Mouse (Mus musculus) hindbrain, embryonic 14.5 days (tissue): ENCODE results near the gene Kcnh7. TPM values are rescaled to one million over a fixed set of nuclear protein-coding genes. Genes with fewer than 3 reads are reported as not detected.
"Not testable (repeated sequence)": the region's sequence is repeated elsewhere in the genome, so short reads cannot be mapped to it uniquely, and the experiment has no call there.

Experiments used
- ATAC-seq: fragments of 200-750 bp; cut with Nextera tagmentation; 2 replicates; pipeline ENCODE4 v1.8.0; 2017; ENCODE audit warnings: moderate number of reproducible peaks, mild to moderate bottlenecking, moderate TSS enrichment, moderate library complexity; ENCODE audit not compliant: low FRiP score
- DNase-seq: peaks from one replicate; pipeline ENCODE4 v3.0.0-alpha.2; 2015; ENCODE audit warnings: low spot score
- H3K27ac ChIP-seq: fragments of 300-500 bp; sonication (generic); 2 replicates; pipeline ENCODE4 v1.5.1; 2014; ENCODE audit warnings: mild to moderate bottlenecking, moderate library complexity
- H3K27me3 ChIP-seq: fragments of 300-500 bp; sonication (generic); 2 replicates; pipeline ENCODE4 v1.6.1; 2014; ENCODE audit warnings: mild to moderate bottlenecking, low read length, mixed read lengths; ENCODE audit not compliant: control insufficient read depth, insufficient read depth
- H3K36me3 ChIP-seq: fragments of 300-500 bp; sonication (generic); replicated peaks from 2 replicates; pipeline ENCODE4 v1.6.1; 2014; ENCODE audit not compliant: control insufficient read depth, insufficient read depth
- H3K4me1 ChIP-seq: fragments of 300-500 bp; sonication (generic); replicated peaks from 2 replicates; pipeline ENCODE4 v1.6.1; 2014; ENCODE audit warnings: antibody characterized with exemption, low read length, mixed read lengths; ENCODE audit not compliant: control insufficient read depth, insufficient read depth
- H3K4me2 ChIP-seq: fragments of 300-500 bp; sonication (generic); replicated peaks from 2 replicates; pipeline ENCODE4 v1.6.1; 2014; ENCODE audit warnings: mild to moderate bottlenecking, moderate library complexity
- H3K4me3 ChIP-seq: fragments of 300-500 bp; sonication (generic); replicated peaks from 2 replicates; pipeline ENCODE4 v1.5.1; 2014; ENCODE audit warnings: mild to moderate bottlenecking, low read length
- H3K9ac ChIP-seq: fragments of 300-500 bp; sonication (generic); 2 replicates; pipeline ENCODE4 v1.6.1; 2014
- H3K9me3 ChIP-seq: fragments of 300-500 bp; sonication (generic); 2 replicates; pipeline ENCODE4 v1.6.1; 2016; ENCODE audit warnings: low read length; ENCODE audit not compliant: control insufficient read depth
- WGBS: fragments of 180-500 bp; shearing (Covaris S2); extraction: QIAGEN DNeasy Blood & Tissue Kit; methylation state at CpG from one replicate; pipeline ENCODE4 v1.1.7; 2014; 5-methylcytosine and 5-hydroxymethylcytosine counted together
- polyA plus RNA-seq: library from polyadenylated mRNA; unstranded; fragments of >200 nt; fragmentation: Nextera tagmentation; extraction: Ambion mirVana; gene quantifications from 2 replicates; pipeline ENCODE4 v1.2.1, GENCODE M21; 2014

Gene Kcnh7
- polyA plus RNA-seq, 1 experiment from 2014 or later: 11.4 TPM

GRCm38 (mm10) chr2:62784460-62785038, 399.5 kb downstream of the Kcnh7 start:
- ATAC-seq: no peak
- no peak for DNase-seq
- Histone ChIP-seq H3K4me1 (no peaks in the 10 kb centered on the region), H3K4me2 (no peak overlapping the region), H3K36me3 (no peaks in the 10 kb centered on the region), H3K9ac (no peak overlapping the region), H3K9me3 (no peaks in the 10 kb centered on the region), H3K27me3 (no peaks in the 10 kb centered on the region), H3K27ac (no peak overlapping the region), H3K4me3 (no peak overlapping the region)
- whole genome bisulfite sequencing: 77% methylated on average over 2 of the region's 2 CpGs

- ATAC-seq (no peak; the same call in 1 of the 2 replicates), DNase-seq (no peak)
- WGBS: 83% methylated on average over 2 of the region's 2 CpGs
Observed at GRCm38 (mm10) chr2:62746256-62746655, 437.8 kb downstream of the Kcnh7 start.

GRCm38 (mm10) chr2:62743098-62743497, 441.0 kb downstream of the Kcnh7 start:
- H3K27me3 ChIP-seq: no peaks in the 10 kb centered on the region
- 82% methylated on average over 2 of the region's 2 CpGs for WGBS
- H3K9me3 ChIP-seq: no peaks in the 10 kb centered on the region
- H3K4me1 ChIP-seq: no peaks in the 10 kb centered on the region
- H3K36me3 ChIP-seq: no peaks in the 10 kb centered on the region
- no peak overlapping the region for H3K4me2 ChIP-seq
- H3K9ac ChIP-seq: no peak overlapping the region
- ATAC-seq (no peak), DNase-seq (no peak)
- H3K27ac ChIP-seq: no peak overlapping the region
- no peak overlapping the region for H3K4me3 ChIP-seq

More at GRCm38 (mm10) chr2:62746256-62746655, 437.8 kb downstream of the Kcnh7 start:
- Histone ChIP-seq H3K4me2 (no peak overlapping the region), H3K9ac (no peak overlapping the region), H3K4me3 (no peak overlapping the region), H3K36me3 (no peaks in the 10 kb centered on the region), H3K4me1 (no peaks in the 10 kb centered on the region), H3K27ac (no peak overlapping the region), H3K9me3 (no peaks in the 10 kb centered on the region), H3K27me3 (no peaks in the 10 kb centered on the region)

- no peak for ATAC-seq
- no peak overlapping the region for H3K4me3 ChIP-seq
- H3K4me1 ChIP-seq: no peaks in the 10 kb centered on the region
Observed at GRCm38 (mm10) chr2:62730671-62731070, 453.4 kb downstream of the Kcnh7 start.

DNA sequence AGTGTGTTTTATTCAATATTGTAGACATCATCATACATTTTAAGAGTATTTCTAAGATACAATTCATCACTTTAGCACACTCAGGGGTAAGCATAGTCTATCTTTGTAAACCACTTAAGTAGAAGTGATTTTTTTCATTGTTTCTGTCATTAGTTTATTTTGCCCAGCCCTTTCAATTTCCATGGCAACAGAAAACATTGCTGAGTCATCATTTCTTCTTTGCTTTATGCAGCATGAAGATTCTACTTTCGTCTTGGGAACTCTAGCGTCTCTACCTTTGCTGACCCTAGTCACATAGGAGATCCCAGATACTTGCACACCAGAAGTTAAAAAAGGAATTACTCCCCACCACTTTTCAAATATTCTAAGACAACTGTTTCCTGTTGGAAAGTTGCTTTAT, 456.4 kb downstream of the Kcnh7 start:
- 93% methylated on average over 2 of the region's 2 CpGs for WGBS
- DNase-seq: no peak
- Histone ChIP-seq H3K4me2 (no peak overlapping the region), H3K27me3 (no peaks in the 10 kb centered on the region), H3K36me3 (no peaks in the 10 kb centered on the region), H3K9me3 (no peaks in the 10 kb centered on the region), H3K27ac (no peak overlapping the region), H3K4me3 (no peak overlapping the region), H3K4me1 (no peaks in the 10 kb centered on the region), H3K9ac (no peak overlapping the region)
- no peak for ATAC-seq

More at GRCm38 (mm10) chr2:62730671-62731070, 453.4 kb downstream of the Kcnh7 start:
- Histone ChIP-seq H3K27me3 (no peaks in the 10 kb centered on the region), H3K27ac (no peak overlapping the region), H3K36me3 (no peaks in the 10 kb centered on the region), H3K9ac (no peak overlapping the region), H3K9me3 (no peaks in the 10 kb centered on the region), H3K4me2 (no peak overlapping the region)
- DNase-seq: no peak
- 81% methylated on average over 1 of the region's 1 CpGs for WGBS

GRCm38 (mm10) chr2:62725946-62726345, 458.1 kb downstream of the Kcnh7 start:
- DNase-seq (no peak), ATAC-seq (no peak)
- Histone ChIP-seq H3K9me3 (no peaks in the 10 kb centered on the region), H3K4me2 (no peak overlapping the region), H3K27ac (no peak overlapping the region), H3K27me3 (no peaks in the 10 kb centered on the region), H3K4me1 (no peaks in the 10 kb centered on the region), H3K4me3 (no peak overlapping the region), H3K36me3 (no peaks in the 10 kb centered on the region), H3K9ac (no peak overlapping the region)
- 58% methylated on average over 1 of the region's 1 CpGs for WGBS

- Histone ChIP-seq H3K9ac (no peak overlapping the region), H3K27me3 (no peaks in the 10 kb centered on the region), H3K4me1 (no peaks in the 10 kb centered on the region), H3K27ac (no peak overlapping the region), H3K4me3 (no peak overlapping the region), H3K9me3 (no peaks in the 10 kb centered on the region), H3K36me3 (0 out of 2 replicates have a peak, but pooled peaks cover 13% of the 10 kb centered on the region), H3K4me2 (no peak overlapping the region)
- ATAC-seq: no peak
- no peak for DNase-seq
- WGBS: 38% methylated on average over 1 of the region's 1 CpGs
Observed at GRCm38 (mm10) chr2:62718411-62718810, 465.7 kb downstream of the Kcnh7 start.

- H3K4me3 ChIP-seq: no peak overlapping the region
- no peaks in the 10 kb centered on the region for H3K27me3 ChIP-seq
- no peak overlapping the region for H3K9ac ChIP-seq
- H3K36me3 ChIP-seq: 0 out of 2 replicates have a peak, but pooled peaks cover 13% of the 10 kb centered on the region
- DNase-seq (no peak), ATAC-seq (no peak)
- no peaks in the 10 kb centered on the region for H3K9me3 ChIP-seq
- 88% methylated on average over 6 of the region's 6 CpGs for WGBS
- no peak overlapping the region for H3K4me2 ChIP-seq
- no peaks in the 10 kb centered on the region for H3K4me1 ChIP-seq
- no peak overlapping the region for H3K27ac ChIP-seq
Observed at GRCm38 (mm10) chr2:62717270-62717669, 466.8 kb downstream of the Kcnh7 start.

DNA sequence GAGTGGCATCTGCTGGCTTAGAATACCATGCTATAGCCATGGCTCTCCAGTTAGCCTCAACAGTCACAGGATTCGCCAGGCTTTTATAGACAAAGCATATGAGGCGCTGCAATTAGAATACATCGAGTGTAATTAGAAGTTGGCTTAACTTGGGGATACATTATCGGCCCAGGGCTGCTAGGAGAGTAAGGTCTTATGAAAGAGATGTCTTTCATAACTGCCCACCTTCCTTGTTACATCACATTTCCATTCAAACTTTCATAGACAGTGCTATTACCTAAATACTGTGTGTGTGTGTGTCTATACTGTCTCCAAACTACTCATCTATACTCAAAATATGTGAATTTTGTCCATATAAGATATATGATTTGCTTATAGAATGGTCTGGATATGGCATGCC, 468.8 kb downstream of the Kcnh7 start:
- WGBS: 93% methylated on average over 4 of the region's 4 CpGs
- no peak for ATAC-seq

DNA sequence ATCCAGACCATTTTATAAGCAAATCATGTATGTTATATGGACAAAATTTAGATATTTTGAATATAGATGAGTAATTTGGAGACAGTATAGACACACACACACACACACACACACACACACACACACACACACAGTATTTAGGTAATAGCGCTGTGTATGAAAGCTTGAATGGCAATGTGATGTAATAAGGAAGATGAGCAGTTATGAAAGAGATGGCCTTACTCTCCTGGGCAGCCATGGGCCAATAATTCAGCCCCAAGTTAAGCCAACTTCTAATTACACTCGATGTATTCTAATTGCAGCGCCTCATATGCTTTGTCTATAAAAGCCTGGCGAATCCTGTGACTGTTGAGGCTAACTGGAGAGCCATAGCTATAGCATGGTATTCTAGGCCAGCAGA, 469.7 kb downstream of the Kcnh7 start:
- H3K4me3 ChIP-seq, H3K9ac ChIP-seq, H3K9me3 ChIP-seq, H3K27me3 ChIP-seq, ATAC-seq, DNase-seq, H3K4me2 ChIP-seq, H3K27ac ChIP-seq, H3K4me1 ChIP-seq: not testable (repeated sequence)
- H3K36me3 ChIP-seq: 0 out of 2 replicates have a peak, but pooled peaks cover 13% of the 10 kb centered on the region
- over 99% methylated on average over 4 of the region's 4 CpGs for WGBS

More for the DNA sequence above, 468.8 kb downstream of the Kcnh7 start:
- Histone ChIP-seq H3K36me3 (0 out of 2 replicates have a peak, but pooled peaks cover 13% of the 10 kb centered on the region), H3K27ac (no peak overlapping the region), H3K9ac (no peak overlapping the region), H3K4me2 (no peak overlapping the region), H3K9me3 (no peaks in the 10 kb centered on the region), H3K4me1 (no peaks in the 10 kb centered on the region), H3K4me3 (no peak overlapping the region), H3K27me3 (no peaks in the 10 kb centered on the region)
- DNase-seq: no peak
